Mouse (Mus musculus) cerebellum, adult 2 months (tissue): ENCODE results near the gene Gm42417.

ENCODE experiments used
- CTCF ChIP-seq: fragments of 200-500 bp; IDR thresholded peaks from 2 replicates; pipeline ENCODE4 v1.5.1; 2011; ENCODE audit warnings: low read depth, mild to moderate bottlenecking, control low read depth, low read length, moderate library complexity, borderline replicate concordance; ENCODE audit not compliant: insufficient read depth
- POLR2A ChIP-seq: fragments of 200-500 bp; IDR thresholded peaks from 2 replicates; pipeline ENCODE4 v1.6.1; 2011; ENCODE audit warnings: low read length, control low read depth, borderline replicate concordance; ENCODE audit not compliant: insufficient read depth

- no peak for TF ChIP-seq CTCF
- TF ChIP-seq POLR2A: no peak
Measured at GRCm38 (mm10) chr1:36583408-36584116, 44.3 kb upstream of the Gm42417 start.
